Mouse (Mus musculus) frontal cortex, postnatal 14 days (tissue): ENCODE data around the gene Gemin8.

Experiments used
- DNase-seq, 2 experiments: peaks; one replicate each; pipeline ENCODE4 v3.0.0; 2022; ENCODE audit warnings: low spot score in 2 of 2

Gene Gemin8

DNA sequence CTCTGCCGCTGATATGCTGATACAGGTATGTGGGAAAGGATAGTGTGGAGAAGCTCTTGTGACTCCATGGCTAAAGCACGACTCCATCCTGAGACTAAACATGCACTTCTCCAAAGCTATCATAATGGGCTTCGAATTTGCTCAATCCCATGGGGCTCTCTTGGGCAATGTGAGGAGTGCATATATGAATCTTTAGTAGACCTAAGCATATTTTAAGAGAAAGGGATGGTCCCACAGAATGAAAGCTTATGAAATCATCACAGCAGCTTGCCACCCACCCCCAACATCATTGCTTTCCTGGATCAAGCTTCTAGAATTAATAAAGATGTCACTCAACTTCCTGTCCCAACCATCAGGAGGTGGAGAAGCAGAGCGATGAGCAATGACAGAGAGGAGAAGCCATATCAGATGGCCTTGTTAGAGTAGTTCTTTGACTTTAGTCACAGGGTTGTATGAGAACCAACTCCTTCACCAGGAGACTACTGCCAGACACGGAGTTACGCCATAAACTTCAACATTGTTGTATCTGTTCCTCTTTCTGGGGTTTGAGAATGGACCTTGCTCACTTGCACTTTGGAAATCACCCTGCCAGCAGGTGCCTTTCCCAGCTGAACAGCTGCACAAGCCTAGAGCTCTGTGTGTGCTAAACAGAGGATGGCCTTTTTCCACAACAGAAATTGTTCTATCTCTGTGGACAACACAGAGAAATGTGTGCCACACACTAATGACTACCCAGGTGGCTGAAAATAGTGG lies 60.4 kb downstream of the Gemin8 start:
- no peak for DNase-seq

DNA sequence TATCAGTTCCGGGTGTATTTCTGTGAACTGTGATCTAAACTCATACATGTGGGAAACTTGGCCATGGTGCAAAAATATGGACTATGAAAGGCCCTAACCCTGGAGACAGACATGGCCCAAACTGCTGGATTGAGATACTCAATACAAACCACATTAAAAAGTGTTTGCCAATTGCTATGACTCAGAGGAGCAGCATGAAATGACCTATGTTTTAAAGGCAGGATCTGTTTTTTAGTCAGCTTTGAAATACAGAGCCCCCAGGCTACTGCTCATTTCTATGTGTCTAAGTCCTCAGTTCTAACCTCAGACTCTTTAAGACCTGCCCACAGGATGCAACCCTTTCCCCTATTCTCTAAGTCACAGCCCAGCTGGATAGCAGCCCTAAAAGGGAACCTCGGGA lies 65.9 kb downstream of the Gemin8 start:
- DNase-seq, result no peak

DNA sequence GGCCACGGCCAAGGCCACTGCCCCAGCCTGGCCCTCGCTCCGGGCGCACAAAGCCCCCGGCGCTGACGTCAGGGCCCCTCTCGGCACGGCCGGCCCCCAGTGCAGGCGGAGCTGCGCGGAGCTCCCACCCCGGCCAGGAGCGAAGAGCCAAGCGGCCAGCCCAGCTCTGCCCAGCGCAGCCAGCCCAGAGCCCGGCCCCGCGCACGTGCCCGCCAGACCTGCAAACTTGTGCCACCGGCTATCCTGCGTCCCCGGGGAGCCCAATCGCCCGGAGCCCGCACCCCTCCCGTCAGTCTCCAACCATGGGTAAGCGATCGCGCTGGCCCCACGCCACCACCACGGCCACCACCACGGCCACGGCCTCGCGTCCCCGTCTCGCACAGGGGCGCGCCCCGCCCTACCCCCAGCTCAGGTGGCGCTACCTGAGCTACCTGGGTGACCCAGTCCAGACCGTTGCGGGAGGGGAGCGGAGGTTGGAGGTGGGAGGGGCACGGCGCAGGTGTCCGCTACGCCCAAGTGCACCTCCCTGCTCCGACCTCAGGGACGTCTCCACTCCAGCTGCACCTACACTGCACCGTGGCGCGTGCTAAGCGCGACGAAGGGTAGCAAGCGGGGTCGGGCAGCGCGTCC lies 68.7 kb downstream of the Gemin8 start, which contains the start of gene Gpm6b:
Gpm6b (plus strand) TSS at position 81 of the 630 bp plus-strand sequence.
- peak; percentile 7 to 38 for DNase-seq

DNA sequence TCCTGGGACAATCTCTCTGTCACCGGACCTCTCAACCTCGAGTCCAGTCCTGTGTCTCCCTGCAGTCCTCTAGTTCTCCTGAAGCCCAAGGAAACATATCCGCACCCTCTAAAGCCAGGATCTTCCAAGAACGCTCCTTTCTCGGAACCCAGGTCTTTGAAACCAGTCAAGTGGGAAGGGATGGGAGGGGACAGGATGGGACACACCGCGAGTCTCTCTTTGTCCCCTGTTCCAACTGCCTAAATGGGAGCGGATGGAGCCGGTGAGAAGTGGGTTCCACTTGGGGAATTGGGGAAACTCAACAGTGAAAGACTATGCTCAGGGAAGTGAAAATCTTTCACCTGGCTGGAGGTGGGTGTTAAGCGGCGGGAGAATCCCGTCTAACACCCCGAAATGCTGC lies 69.3 kb downstream of the Gemin8 start:
- DNase-seq, result no peak
